Mouse (Mus musculus): ENCODE results near the gene Pdyn.

The Pdyn gene

DNA sequence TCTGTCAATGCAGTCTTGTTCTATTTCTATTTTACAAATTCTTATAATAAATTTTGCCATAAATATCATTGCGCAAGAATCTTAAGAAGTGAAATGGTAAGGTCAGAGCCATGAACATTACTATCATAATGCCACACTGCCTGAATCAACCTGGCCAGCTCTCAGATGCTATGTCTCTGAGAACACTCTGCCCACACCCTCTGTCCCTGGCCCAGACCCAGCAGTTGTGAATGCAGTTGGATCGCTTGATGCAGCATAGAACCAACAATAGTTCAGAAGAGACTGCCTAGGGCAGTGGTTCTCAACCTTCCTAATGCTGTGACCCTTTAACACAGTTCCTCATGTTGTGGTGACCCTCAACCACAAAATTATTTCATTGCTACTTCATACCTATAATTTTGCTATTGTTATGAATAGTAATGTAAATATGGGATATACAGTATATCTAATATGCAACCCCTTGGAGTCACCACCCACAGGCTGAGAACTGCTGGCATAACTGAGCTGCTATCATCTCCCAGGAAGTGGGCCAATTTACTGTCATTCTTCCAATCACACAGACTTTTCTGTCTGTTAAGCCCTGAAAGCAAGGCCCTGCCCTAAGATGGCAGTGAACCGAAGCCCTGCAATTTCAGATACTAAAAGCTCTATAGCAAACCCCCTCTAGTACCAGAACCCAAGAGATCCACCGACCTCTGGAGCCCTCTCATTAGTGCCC lies 45.3 kb downstream of the Pdyn start:
- DNase-seq (ENCODE audit: low spot score) = no peak

DNA sequence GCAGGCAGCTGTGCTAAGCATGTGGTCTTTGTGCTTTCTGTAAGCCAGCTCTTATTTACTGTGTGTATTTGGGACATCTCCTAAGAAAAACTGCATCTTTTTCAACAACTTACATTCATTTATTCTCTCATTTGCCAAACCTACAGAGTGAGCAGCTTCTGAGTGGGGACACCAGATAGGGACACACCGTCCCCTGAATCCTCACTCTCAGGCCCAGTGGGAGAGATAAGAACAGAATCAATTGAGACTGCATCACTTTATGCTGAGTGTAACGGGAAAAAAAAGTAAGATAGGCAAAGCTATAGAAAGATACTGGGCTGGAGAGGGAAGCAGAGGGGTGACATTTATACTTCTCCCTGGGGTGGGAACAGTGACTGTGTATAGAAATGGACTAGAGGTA lies 46.0 kb downstream of the Pdyn start:
- DNase-seq (ENCODE audit: low spot score) = no peak

DNA sequence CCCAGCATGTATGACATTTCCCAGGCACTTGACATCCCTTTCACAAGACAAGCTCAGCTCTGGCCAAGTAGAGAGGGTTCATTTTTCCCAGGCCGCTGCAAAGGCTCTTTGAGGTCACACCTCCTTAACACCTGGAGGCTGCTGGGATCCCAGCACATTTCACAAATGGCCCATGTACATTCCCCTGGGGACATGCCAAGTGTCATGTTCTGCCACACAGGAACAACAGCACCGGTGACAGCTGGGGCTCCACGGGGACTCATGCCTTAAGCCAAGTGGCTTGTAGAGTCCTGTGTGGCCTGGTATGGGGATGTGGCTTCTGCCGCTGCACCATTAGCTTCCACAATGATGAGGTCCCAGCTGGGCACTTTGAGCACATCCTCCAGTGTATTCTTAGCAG lies 47.0 kb downstream of the Pdyn start:
- no peak for DNase-seq (ENCODE audit: low spot score)
